Mouse (Mus musculus) midbrain, embryonic 11.5 days (tissue): ENCODE measurements at regions not wholly inside any gene's neighbourhood (a gene's known extent, or its start where the extent isn't known, plus 50 kb on each side); places are given as distances from the start of the nearest gene placed in this dataset.
"Not testable (repeated sequence)": the region's sequence is repeated elsewhere in the genome, so short reads cannot be mapped to it uniquely, and the experiment has no call there.

Source experiments
- ATAC-seq: fragments of 200-750 bp; cut with Nextera tagmentation; 2 replicates; pipeline ENCODE4 v1.8.0; 2017; ENCODE audit warnings: moderate TSS enrichment, moderate library complexity; ENCODE audit not compliant: low FRiP score
- DNase-seq: peaks from one replicate; pipeline ENCODE4 v3.0.0; 2015; ENCODE audit warnings: low spot score; ENCODE audit errors: missing footprints
- H3K27ac ChIP-seq: fragments of 300-500 bp; sonication (generic); 2 replicates; pipeline ENCODE4 v1.5.1; 2014; ENCODE audit warnings: low read depth, low read length
- H3K27me3 ChIP-seq: fragments of 300-500 bp; sonication (generic); 2 replicates; pipeline ENCODE4 v1.6.1; 2014; ENCODE audit warnings: mild to moderate bottlenecking, low read length, moderate library complexity, mixed read lengths; ENCODE audit not compliant: control insufficient read depth, insufficient read depth
- H3K36me3 ChIP-seq: fragments of 300-500 bp; sonication (generic); 2 replicates; pipeline ENCODE4 v1.6.1; 2014; ENCODE audit warnings: mild to moderate bottlenecking, low read length, moderate library complexity, mixed read lengths; ENCODE audit not compliant: control insufficient read depth, insufficient read depth
- H3K4me1 ChIP-seq: fragments of 300-500 bp; sonication (generic); 2 replicates; pipeline ENCODE4 v1.6.1; 2014; ENCODE audit warnings: low read length; ENCODE audit not compliant: control insufficient read depth, insufficient read depth
- H3K4me2 ChIP-seq: fragments of 300-500 bp; sonication (generic); 2 replicates; pipeline ENCODE4 v1.6.1; 2014; ENCODE audit warnings: mild to moderate bottlenecking, moderate library complexity
- H3K4me3 ChIP-seq: fragments of 300-500 bp; sonication (generic); 2 replicates; pipeline ENCODE4 v1.5.1; 2014; ENCODE audit warnings: low read depth, low read length
- H3K9ac ChIP-seq: fragments of 300-500 bp; sonication (generic); 2 replicates; pipeline ENCODE4 v1.6.1; 2014; ENCODE audit warnings: low read length
- H3K9me3 ChIP-seq: fragments of 300-500 bp; sonication (generic); 2 replicates; pipeline ENCODE4 v1.6.1; 2016; ENCODE audit warnings: low read length; ENCODE audit not compliant: control insufficient read depth
- WGBS: fragments of 180-500 bp; shearing (Covaris S2); extraction: QIAGEN DNeasy Blood & Tissue Kit; methylation state at CpG from one replicate; pipeline ENCODE4 v1.1.7; 2014; 5-methylcytosine and 5-hydroxymethylcytosine counted together

- no peak for DNase-seq
Measured at GRCm38 (mm10) chr11:14136142-14136541, 462.9 kb upstream of the Pom121l12 start.

GRCm38 (mm10) chr11:14142376-14142775, 456.7 kb upstream of the Pom121l12 start:
- not testable (repeated sequence) for H3K4me3 ChIP-seq, ATAC-seq, H3K27ac ChIP-seq, H3K4me2 ChIP-seq, H3K4me1 ChIP-seq, H3K36me3 ChIP-seq, H3K9me3 ChIP-seq, DNase-seq, H3K9ac ChIP-seq, H3K27me3 ChIP-seq
- WGBS, result 87% methylated on average over 3 of the region's 3 CpGs

More at GRCm38 (mm10) chr11:14136142-14136541, 462.9 kb upstream of the Pom121l12 start:
- ATAC-seq, result no peak
- Histone ChIP-seq H3K27me3 (no peaks in the 10 kb centered on the region), H3K4me2 (no peak overlapping the region), H3K9me3 (no peaks in the 10 kb centered on the region), H3K36me3 (no peaks in the 10 kb centered on the region), H3K27ac (no peak overlapping the region), H3K4me3 (no peak overlapping the region), H3K4me1 (no peaks in the 10 kb centered on the region), H3K9ac (no peak overlapping the region)

- Histone ChIP-seq H3K36me3 (no peaks in the 10 kb centered on the region), H3K4me3 (no peak overlapping the region), H3K4me2 (no peak overlapping the region), H3K9me3 (no peaks in the 10 kb centered on the region), H3K27ac (no peak overlapping the region), H3K9ac (no peak overlapping the region), H3K4me1 (no peaks in the 10 kb centered on the region), H3K27me3 (no peaks in the 10 kb centered on the region)
- ATAC-seq, result no peak
- DNase-seq, result no peak
- WGBS, result 92% methylated on average over 4 of the region's 4 CpGs
Measured at GRCm38 (mm10) chr11:14147639-14148038, 451.4 kb upstream of the Pom121l12 start.

GRCm38 (mm10) chr11:14159366-14159765, 439.7 kb upstream of the Pom121l12 start:
- no peak overlapping the region for H3K27ac ChIP-seq
- H3K4me2 ChIP-seq, result no peak overlapping the region
- H3K36me3 ChIP-seq, result no peaks in the 10 kb centered on the region
- ATAC-seq (no peak), DNase-seq (no peak)
- no peaks in the 10 kb centered on the region for H3K9me3 ChIP-seq
- H3K4me3 ChIP-seq, result no peak overlapping the region
- WGBS, result 39% methylated on average over 3 of the region's 3 CpGs
- no peak overlapping the region for H3K9ac ChIP-seq
- H3K4me1 ChIP-seq, result no peaks in the 10 kb centered on the region
- no peaks in the 10 kb centered on the region for H3K27me3 ChIP-seq

- 68% methylated on average over 6 of the region's 6 CpGs for WGBS
- Histone ChIP-seq H3K27me3 (no peaks in the 10 kb centered on the region), H3K4me1 (no peaks in the 10 kb centered on the region), H3K36me3 (no peaks in the 10 kb centered on the region), H3K4me3 (no peak overlapping the region), H3K9me3 (no peaks in the 10 kb centered on the region), H3K4me2 (no peak overlapping the region), H3K9ac (no peak overlapping the region), H3K27ac (no peak overlapping the region)
- DNase-seq (no peak), ATAC-seq (no peak)
Measured at GRCm38 (mm10) chr11:14169478-14169877, 429.6 kb upstream of the Pom121l12 start.

- 69% methylated on average over 2 of the region's 2 CpGs for WGBS
- H3K27me3 ChIP-seq, result no peaks in the 10 kb centered on the region
- no peak overlapping the region for H3K4me3 ChIP-seq
- H3K9ac ChIP-seq, result no peak overlapping the region
- no peak overlapping the region for H3K4me2 ChIP-seq
- DNase-seq (no peak), ATAC-seq (no peak)
- H3K9me3 ChIP-seq, result no peaks in the 10 kb centered on the region
- H3K27ac ChIP-seq, result no peak overlapping the region
- H3K4me1 ChIP-seq, result no peaks in the 10 kb centered on the region
- no peaks in the 10 kb centered on the region for H3K36me3 ChIP-seq
Measured at GRCm38 (mm10) chr11:14174594-14174993, 424.5 kb upstream of the Pom121l12 start.

- DNase-seq (peak; percentile 85), ATAC-seq (peak; percentile 89)
- H3K4me2 ChIP-seq, result no peak overlapping the region
- WGBS, result 18% methylated on average over 1 of the region's 1 CpGs
- no peaks in the 10 kb centered on the region for H3K9me3 ChIP-seq
- H3K4me3 ChIP-seq, result no peak overlapping the region
- no peak overlapping the region for H3K9ac ChIP-seq
- H3K27me3 ChIP-seq, result no peaks in the 10 kb centered on the region
- no peaks in the 10 kb centered on the region for H3K36me3 ChIP-seq
- no peak overlapping the region for H3K27ac ChIP-seq
- 0 out of 2 replicates have a peak, but pooled peaks cover 5% of the 10 kb centered on the region for H3K4me1 ChIP-seq
Measured at GRCm38 (mm10) chr11:14182020-14182419, 417.1 kb upstream of the Pom121l12 start.

GRCm38 (mm10) chr11:14182466-14182865, 416.6 kb upstream of the Pom121l12 start:
- no peak overlapping the region for H3K4me2 ChIP-seq
- WGBS, result 41% methylated on average over 3 of the region's 3 CpGs
- 0 out of 2 replicates have a peak, but pooled peaks cover 5% of the 10 kb centered on the region for H3K4me1 ChIP-seq
- no peaks in the 10 kb centered on the region for H3K27me3 ChIP-seq
- H3K27ac ChIP-seq, result no peak overlapping the region
- H3K4me3 ChIP-seq, result no peak overlapping the region
- ATAC-seq (peak; percentile 18), DNase-seq (no peak)
- H3K9me3 ChIP-seq, result no peaks in the 10 kb centered on the region
- H3K36me3 ChIP-seq, result no peaks in the 10 kb centered on the region
- H3K9ac ChIP-seq, result no peak overlapping the region

GRCm38 (mm10) chr11:14183258-14183968, 415.7 kb upstream of the Pom121l12 start:
- Histone ChIP-seq H3K9ac (no peak overlapping the region), H3K27me3 (no peaks in the 10 kb centered on the region), H3K36me3 (no peaks in the 10 kb centered on the region), H3K4me1 (0 out of 2 replicates have a peak, but pooled peaks cover 5% of the 10 kb centered on the region), H3K9me3 (no peaks in the 10 kb centered on the region), H3K27ac (no peak overlapping the region), H3K4me2 (no peak overlapping the region), H3K4me3 (no peak overlapping the region)
- DNase-seq, result no peak
- 0 out of 2 replicates have a peak, but pooled peaks have one; percentile 14 for ATAC-seq
- 52% methylated on average over 1 of the region's 1 CpGs for WGBS
